Mouse (Mus musculus): Measurements from ENCODE around the gene Apc2.

GRCm38 (mm10) chr10:80348244-80348781 lies 52.5 kb downstream of the Apc2 start, which contains the start of gene Adamtsl5:
- no peak for TF ChIP-seq EP300 (IDR thresholded peaks at IDR 0.05; ENCODE audit: insufficient read depth, low read depth, low read length)
- peak; percentile 73 for TF ChIP-seq POLR2A (IDR thresholded peaks at IDR 0.05; ENCODE audit: insufficient read depth, low read depth, low read length)
